Mouse (Mus musculus) layer of hippocampus, adult 9-11 months (tissue): ENCODE measurements at regions not wholly inside any gene's neighbourhood (a gene's known extent, or its start where the extent isn't known, plus 50 kb on each side); places are given as distances from the start of the nearest gene placed in this dataset.

Experiments
- DNase-seq: peaks from one replicate; pipeline ENCODE4 v3.0.0; 2022

DNA sequence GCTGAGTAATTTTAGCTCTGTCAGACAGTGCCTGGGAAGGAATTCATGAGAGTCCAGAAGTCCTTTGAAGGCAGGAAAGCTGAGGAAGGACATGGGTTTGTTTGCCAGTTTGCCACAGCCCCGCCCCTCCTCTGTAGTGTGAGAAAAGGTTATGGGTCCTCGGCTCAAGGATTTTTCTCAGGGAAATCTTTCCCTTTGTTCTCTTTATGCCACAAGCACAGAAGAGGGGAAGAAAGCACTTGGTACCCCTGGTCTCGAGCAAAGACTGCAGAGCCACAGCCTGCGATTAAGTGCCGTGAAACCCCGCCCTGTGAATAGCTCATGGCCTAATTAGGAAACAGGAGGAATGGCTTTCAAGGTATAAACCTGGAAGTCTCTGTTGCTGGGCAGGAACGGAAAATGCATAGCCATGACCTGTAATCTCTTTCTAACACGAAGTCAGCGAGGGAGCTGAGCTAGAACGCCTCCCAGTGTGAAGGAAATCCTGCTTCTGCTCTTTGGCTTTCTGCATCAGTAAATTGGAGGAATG is 166.1 kb upstream of the Tars start:
- no peak for DNase-seq

DNA sequence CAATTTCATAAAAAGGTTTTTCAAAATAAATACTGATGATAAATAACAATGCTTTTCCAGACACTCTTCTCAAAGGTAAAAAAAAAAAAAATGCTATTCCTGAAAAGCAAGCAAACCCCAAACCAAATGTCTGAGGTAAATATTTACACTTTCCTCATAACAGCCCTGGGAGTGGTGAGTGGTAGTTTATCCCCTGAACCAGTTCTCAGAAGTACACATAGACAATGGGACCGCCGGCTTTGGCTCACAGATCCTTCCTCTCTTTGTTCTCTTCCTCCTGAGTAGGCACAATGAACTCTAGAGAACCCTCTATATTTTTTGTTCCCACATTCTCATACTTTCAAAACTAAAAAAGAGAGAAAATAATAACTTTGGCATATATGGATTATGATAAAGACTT is 153.1 kb upstream of the Tars start:
- no peak for DNase-seq

DNA sequence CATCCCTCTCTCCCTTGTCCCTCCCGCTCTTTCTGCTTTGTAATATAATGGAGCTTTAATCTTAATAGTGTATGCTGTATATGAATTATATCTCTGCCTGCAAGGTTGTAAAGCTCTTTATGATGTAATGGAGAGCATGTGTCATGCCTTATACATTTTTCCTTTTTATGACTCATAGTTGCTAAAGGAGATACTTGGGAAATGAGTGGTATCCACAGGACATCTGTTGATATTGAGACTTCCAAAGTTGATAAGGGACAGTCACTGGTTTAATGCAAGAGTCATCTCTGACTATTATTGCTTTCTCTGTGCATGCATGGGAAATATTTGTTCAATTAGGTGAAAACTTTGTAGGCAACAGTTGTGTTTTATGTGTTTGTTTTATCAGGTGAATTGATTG is 152.6 kb upstream of the Tars start:
- DNase-seq: no peak

- no peak for DNase-seq
These were observed 140.0 kb upstream of the Tars start for GRCm38 (mm10) chr15:11539485-11539884.

DNA sequence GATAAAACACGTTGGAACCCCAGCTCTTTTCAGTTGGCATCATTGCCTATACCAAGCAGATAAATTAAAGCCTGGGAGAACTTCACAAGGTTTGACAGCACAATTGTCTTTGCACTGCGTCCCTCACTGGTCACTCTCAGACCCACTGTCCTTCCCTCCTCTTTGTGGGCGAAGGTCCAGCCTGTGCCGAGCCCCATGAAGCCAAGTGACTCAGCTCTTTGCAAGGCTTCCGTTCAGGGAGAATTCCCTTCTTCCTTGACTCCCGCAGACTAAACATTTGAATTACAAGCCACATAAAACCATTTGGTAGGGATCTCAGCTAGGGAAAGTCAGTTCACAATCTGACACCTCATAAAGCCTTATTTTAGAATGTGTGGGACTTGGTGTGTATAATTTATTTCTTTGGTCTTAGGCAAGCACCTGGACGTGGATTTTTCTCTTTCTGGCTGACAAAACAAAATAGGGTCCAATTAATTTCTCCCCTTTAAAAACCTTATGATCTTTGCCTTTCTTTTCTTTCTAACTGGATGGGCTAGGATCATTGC is 136.7 kb upstream of the Tars start:
- no peak for DNase-seq

GRCm38 (mm10) chr15:11534404-11535251 is 135.2 kb upstream of the Tars start:
- no peak for DNase-seq

- DNase-seq: no peak
These were observed 134.2 kb upstream of the Tars start for GRCm38 (mm10) chr15:11533616-11534015.

DNA sequence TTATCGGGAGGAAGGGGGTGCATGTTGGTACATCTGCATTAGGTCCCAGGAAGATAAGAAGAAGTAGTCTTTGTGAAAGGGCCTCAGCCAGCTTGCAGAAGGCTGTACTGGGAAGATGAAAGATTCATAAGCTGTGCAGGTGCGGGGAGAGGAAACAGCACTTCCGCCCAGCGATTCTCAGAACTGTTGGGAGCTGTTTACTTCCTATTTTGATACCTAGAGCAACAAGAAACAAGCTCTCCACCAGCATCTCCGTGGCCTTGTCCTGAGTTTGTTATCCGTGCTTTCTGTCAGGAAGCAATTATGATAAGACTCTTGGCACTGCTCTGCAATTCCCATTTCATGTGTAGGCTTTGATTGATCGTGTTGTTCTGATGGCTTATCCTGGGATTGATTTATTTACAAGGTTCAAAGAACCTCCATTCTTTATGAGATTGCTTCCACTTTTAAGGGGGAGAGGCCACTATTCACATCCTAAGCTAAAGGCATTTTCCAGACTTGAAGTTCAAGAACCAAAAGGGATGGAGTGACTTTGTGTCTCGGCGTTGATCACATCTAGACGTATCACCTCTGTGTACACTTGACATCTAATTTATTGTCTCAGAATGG is 133.6 kb upstream of the Tars start:
- DNase-seq: no peak

GRCm38 (mm10) chr15:11532536-11532935 is 133.1 kb upstream of the Tars start:
- DNase-seq: no peak

- no peak for DNase-seq
These were observed 130.7 kb upstream of the Tars start for GRCm38 (mm10) chr15:11529819-11530810.

- DNase-seq: no peak
These were observed 125.1 kb upstream of the Tars start for GRCm38 (mm10) chr15:11524337-11525106.

DNA sequence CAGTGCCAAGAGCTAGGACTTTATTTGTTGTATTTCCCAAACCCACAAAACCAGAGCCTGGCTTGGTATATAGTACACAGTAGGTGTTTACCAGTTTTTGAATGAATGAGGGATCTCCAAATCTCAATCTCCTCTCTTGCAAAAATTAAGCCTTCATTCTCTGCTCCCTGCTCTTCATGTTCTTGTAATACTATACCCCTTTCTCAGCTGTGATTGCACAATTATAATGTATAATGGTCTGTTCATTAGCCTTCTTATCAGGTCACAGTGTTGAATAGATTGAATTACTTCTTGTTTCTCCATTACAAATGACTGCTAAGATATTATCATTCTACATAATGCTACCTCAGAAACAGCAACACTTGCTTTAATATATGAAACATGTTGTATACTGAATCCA is 119.1 kb upstream of the Tars start:
- no peak for DNase-seq

- DNase-seq: no peak
These were observed 118.4 kb upstream of the Tars start for GRCm38 (mm10) chr15:11517892-11518291.

DNA sequence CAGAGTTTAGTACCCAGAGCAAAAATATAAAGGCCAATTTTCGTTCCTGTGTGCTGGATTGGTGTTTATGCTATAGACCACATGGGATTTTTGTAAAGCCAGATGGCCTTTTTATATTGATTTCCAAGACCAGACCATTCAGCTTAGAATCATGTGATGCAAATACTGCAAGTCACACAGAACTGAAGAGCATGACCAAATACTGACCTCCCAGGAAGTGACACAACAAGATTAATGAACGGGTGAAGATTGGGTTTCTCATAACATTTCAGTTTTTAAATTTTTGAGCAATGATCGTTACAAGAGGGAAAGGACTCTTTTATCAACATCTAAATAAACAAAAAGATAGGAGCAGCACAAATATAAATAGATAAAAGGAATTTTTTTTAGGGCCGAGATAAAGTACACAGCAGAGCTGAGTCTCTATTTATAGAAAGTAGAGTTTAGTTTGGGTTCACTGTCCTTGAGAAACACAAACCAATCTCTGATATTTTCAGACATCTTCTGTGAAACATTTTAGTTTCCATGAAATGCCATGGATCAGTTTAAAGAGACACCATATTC is 105.7 kb upstream of the Tars start:
- no peak for DNase-seq

GRCm38 (mm10) chr15:11496436-11496835 is 97.0 kb upstream of the Tars start:
- no peak for DNase-seq

DNA sequence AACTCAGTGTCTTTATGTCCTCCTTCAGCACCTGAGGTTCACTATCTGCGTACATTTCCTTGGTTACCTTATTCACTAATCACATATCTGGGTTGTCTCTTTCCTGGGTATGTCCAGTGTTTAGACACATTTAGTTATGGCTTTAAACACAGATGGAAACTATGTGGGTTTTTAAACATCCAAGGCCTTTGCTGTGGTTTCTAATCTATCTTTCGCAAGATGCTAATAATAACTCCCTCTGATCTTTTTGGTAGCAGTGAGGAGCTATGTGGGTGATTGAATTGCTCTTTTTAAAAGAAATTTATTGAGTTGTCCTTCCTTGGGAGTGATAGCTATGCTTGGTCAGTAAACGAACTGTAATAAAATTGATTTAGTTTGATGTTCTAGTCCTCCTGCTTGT is 89.7 kb upstream of the Tars start:
- DNase-seq: no peak

GRCm38 (mm10) chr15:11487268-11487783 is 87.9 kb upstream of the Tars start:
- no peak for DNase-seq

DNA sequence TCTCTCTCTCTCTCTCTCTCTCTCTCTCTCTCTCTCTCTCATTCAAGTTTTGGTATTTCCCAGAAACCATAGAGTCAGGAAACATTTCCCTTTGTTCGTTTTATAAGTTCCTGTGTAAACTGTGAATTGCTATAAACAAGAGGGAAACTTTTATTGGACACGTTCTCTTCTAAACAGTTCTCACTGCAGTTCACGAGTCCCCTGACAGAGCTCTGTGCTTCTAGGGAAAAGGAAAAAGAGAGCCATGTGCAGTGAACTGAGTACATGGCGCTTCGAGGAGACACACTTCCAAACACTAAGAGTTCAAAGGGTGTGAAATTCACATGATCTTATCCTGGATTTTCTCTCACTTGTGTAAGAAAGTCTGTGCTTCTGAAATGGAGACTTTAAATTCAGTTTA is 84.5 kb upstream of the Tars start:
- DNase-seq: no peak

GRCm38 (mm10) chr15:11479166-11479944 is 79.9 kb upstream of the Tars start:
- DNase-seq: peak; percentile 8

- no peak for DNase-seq
These were observed 76.8 kb upstream of the Tars start for GRCm38 (mm10) chr15:11476248-11476647.

GRCm38 (mm10) chr15:11463341-11463740 is 63.9 kb upstream of the Tars start:
- no peak for DNase-seq
